In the genomic region with DNA sequence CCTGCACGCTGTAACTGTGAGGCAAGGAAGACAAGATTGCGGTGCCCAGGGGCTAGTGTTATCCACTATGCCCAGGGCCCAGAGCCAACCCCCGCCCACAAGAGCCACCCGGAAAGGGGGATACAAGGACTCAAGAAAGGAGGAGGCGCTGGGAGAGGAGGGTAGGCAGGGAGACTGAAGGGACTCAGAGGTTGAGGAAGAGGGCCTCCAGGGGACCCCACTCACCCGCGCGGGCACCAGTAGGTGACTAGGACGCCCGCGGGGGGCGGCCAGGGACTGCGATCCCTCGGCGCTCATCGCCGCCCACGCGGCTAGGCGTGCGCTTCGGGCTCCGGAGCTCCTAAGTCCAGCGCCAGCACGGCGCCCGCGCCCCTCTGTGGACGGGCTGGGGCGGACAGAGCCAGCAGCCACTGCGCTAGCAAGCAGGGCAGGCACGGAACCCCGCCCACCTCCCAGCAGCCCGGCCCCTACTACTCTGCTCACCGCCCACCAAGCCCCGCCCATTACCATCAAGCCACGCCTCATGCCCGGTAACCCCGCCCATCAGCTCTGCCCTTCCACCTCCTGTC, we compare ENCODE assay signal across 8 mouse cellular contexts. TPM values are rescaled to one million over a fixed set of nuclear protein-coding genes. Genes with fewer than 3 reads are reported as not detected.
DNase-seq lines count a peak whose midpoint lies in the region; ATAC-seq and TF ChIP-seq lines count a peak whose summit lies in the region.

A gene (minus strand): TSS at position 443 of the 569 bp plus-strand sequence.

- peak within 1 kb of the TSS; percentile 56 for H3K4me3 ChIP-seq in hindbrain, postnatal 0 days (ENCODE audit: low read length)

- ATAC-seq in hindbrain, postnatal 0 days = peak; percentile 97

- H3K4me1 ChIP-seq in hindbrain, postnatal 0 days (ENCODE audit: insufficient read depth, low read length) = peaks cover 14% of the 10 kb centered on the region; the same call in 1 of the 2 replicates

- WGBS in hindbrain, postnatal 0 days = 1% methylated on average over 39 of the region's 39 CpGs

- H3K27me3 ChIP-seq in hindbrain, postnatal 0 days (ENCODE audit: insufficient read depth, low read length) = no peaks in the 10 kb centered on the region

- H3K4me2 ChIP-seq in hindbrain, postnatal 0 days (ENCODE audit: low read depth, low read length) = peak within 1 kb of the TSS; percentile 89

- DNase-seq in adrenal gland, adult 2 months = peak; percentile 90
- peak; percentile 88 for DNase-seq in embryo, embryonic 10.5 days (ENCODE audit: low spot score)
- DNase-seq in gastrocnemius, postnatal 14 days = peak; percentile 76
- DNase-seq in hindbrain, postnatal 0 days (ENCODE audit: low spot score) = peak; percentile 85
- DNase-seq in layer of hippocampus, postnatal 36 days = peak; percentile 66 to 73
- peak; percentile 92 for DNase-seq in lung, postnatal 10 days
- peak; percentile 79 for DNase-seq in right cerebral cortex, adult 18-20 months
- DNase-seq in urinary bladder, postnatal 10 days (ENCODE audit: low spot score) = peak; percentile 59

- no peak for TF ChIP-seq CTCF in hindbrain, postnatal 0 days (IDR thresholded peaks at IDR 0.05; ENCODE audit: low read depth)

- no peaks in the 10 kb centered on the region for H3K9me3 ChIP-seq in hindbrain, postnatal 0 days (ENCODE audit: low read length)

- peak within 1 kb of the TSS; percentile 61 for H3K9ac ChIP-seq in hindbrain, postnatal 0 days (replicated peaks; ENCODE audit: low read length)

- peak within 1 kb of the TSS; percentile 22; the same call in 1 of the 2 replicates for H3K27ac ChIP-seq in hindbrain, postnatal 0 days

- intact Hi-C loops in gastrocnemius, postnatal 14 days (cut with DNase I; ENCODE audit: low total_unique reads) = loop anchor here (10.0 kb wide), 2 partner anchors 202 to 248 kb away; no protein-coding TSS in a partner anchor

- no peaks in the 10 kb centered on the region for H3K36me3 ChIP-seq in hindbrain, postnatal 0 days (ENCODE audit: insufficient read depth, low read length)

RNA-seq across cellular contexts. Expression of the gene that starts here (rescaled TPM):
- 1 to 10 TPM in 1 of 2 experiments, under 1 TPM in 1; 0.76 to 1.1 TPM for total RNA-seq in adrenal gland, adult 2 months (2021)
- polyA plus RNA-seq in adrenal gland, adult 2 months (2012; rRNA removed) = 0.54 and 1.0 TPM in 2 replicates
- under 1 TPM; 0.44 to 0.68 TPM for total RNA-seq in gastrocnemius, postnatal 14 days (2021)
- 5.3 and 6.1 TPM in 2 replicates for total RNA-seq in hindbrain, postnatal 0 days (2014; rRNA removed)
- 3.9 and 4.1 TPM in 2 replicates for polyA plus RNA-seq in hindbrain, postnatal 0 days (2015; fragmentation: Nextera tagmentation; extraction: Ambion mirVana)
- total RNA-seq in layer of hippocampus, postnatal 36 days (2021) = 1 to 10 TPM; 3.4 to 5.9 TPM

Comparison
In these comparisons a context has a peak if more than half of its experiments do, and no peak if none do; other contexts are left out.
1. Peak in every context shown above with its lines: DNase-seq, ATAC-seq, H3K4me3 ChIP-seq and H3K27ac ChIP-seq.
2. Peak in DNase-seq in gastrocnemius, postnatal 14 days; RNA of the gene not detected or under 1 TPM.